Mouse (Mus musculus): ENCODE data around the gene Ptk7. TPM values are rescaled to one million over a fixed set of nuclear protein-coding genes. Genes with fewer than 3 reads are reported as not detected.
A peak's percentile ranks its signal among the peaks of the same experiment; 100 is the strongest.
"Not testable (repeated sequence)": the region's sequence is repeated elsewhere in the genome, so short reads cannot be mapped to it uniquely, and the experiment has no call there.

Gene Ptk7
- polyA plus RNA-seq, 1 experiment, result 6.3 TPM

- no peak for DNase-seq (ENCODE audit: extremely low spot score in 1 of 2, low spot score in 1 of 2)
Measured at GRCm38 (mm10) chr17:46574535-46574934, 54.8 kb downstream of the Ptk7 start.

GRCm38 (mm10) chr17:46571005-46571404 is 58.3 kb downstream of the Ptk7 start:
- DNase-seq (ENCODE audit: extremely low spot score in 1 of 2, low spot score in 1 of 2), result no peak

GRCm38 (mm10) chr17:46559146-46559545 is 70.2 kb downstream of the Ptk7 start:
- no peak for DNase-seq (ENCODE audit: extremely low spot score in 1 of 2, low spot score in 1 of 2)

GRCm38 (mm10) chr17:46558151-46558550 is 71.2 kb downstream of the Ptk7 start:
- no peak for DNase-seq (ENCODE audit: extremely low spot score in 1 of 2, low spot score in 1 of 2)

GRCm38 (mm10) chr17:46557321-46557720 is 72.0 kb downstream of the Ptk7 start:
- DNase-seq (ENCODE audit: extremely low spot score in 1 of 2, low spot score in 1 of 2), result not testable (repeated sequence)

GRCm38 (mm10) chr17:46556584-46556945 is 72.7 kb downstream of the Ptk7 start:
- DNase-seq (ENCODE audit: extremely low spot score in 1 of 2, low spot score in 1 of 2), result no peak

- peak; percentile 99 for DNase-seq (ENCODE audit: extremely low spot score in 1 of 2, low spot score in 1 of 2)
Measured at GRCm38 (mm10) chr17:46555673-46556583, 73.4 kb downstream of the Ptk7 start, which contains the start of gene Srf. Gene Srf (minus strand): TSS chr17:46556175.

GRCm38 (mm10) chr17:46554977-46555672 is 74.2 kb downstream of the Ptk7 start:
- no peak for DNase-seq (ENCODE audit: extremely low spot score in 1 of 2, low spot score in 1 of 2)

- DNase-seq (ENCODE audit: extremely low spot score in 1 of 2, low spot score in 1 of 2), result peak in 1 of 2 experiments; percentile 61
Measured at GRCm38 (mm10) chr17:46554646-46554976, 74.7 kb downstream of the Ptk7 start.

GRCm38 (mm10) chr17:46553926-46554325 is 75.4 kb downstream of the Ptk7 start:
- DNase-seq (ENCODE audit: extremely low spot score in 1 of 2, low spot score in 1 of 2), result no peak

- DNase-seq (ENCODE audit: extremely low spot score in 1 of 2, low spot score in 1 of 2), result no peak
Measured at GRCm38 (mm10) chr17:46553469-46553868, 75.8 kb downstream of the Ptk7 start.

- peak; percentile 91 to 93 for DNase-seq (ENCODE audit: extremely low spot score in 1 of 2, low spot score in 1 of 2)
Measured at GRCm38 (mm10) chr17:46552841-46553423, 76.4 kb downstream of the Ptk7 start.

- no peak for DNase-seq (ENCODE audit: extremely low spot score in 1 of 2, low spot score in 1 of 2)
Measured at GRCm38 (mm10) chr17:46552151-46552550, 77.2 kb downstream of the Ptk7 start.

- DNase-seq (ENCODE audit: extremely low spot score in 1 of 2, low spot score in 1 of 2), result no peak
Measured at GRCm38 (mm10) chr17:46551369-46551768, 77.9 kb downstream of the Ptk7 start.

- no peak for DNase-seq (ENCODE audit: extremely low spot score in 1 of 2, low spot score in 1 of 2)
Measured at GRCm38 (mm10) chr17:46550904-46551303, 78.4 kb downstream of the Ptk7 start.

- no peak for DNase-seq (ENCODE audit: extremely low spot score in 1 of 2, low spot score in 1 of 2)
Measured at GRCm38 (mm10) chr17:46549642-46550041, 79.7 kb downstream of the Ptk7 start.

- peak in 1 of 2 experiments; percentile 35 for DNase-seq (ENCODE audit: extremely low spot score in 1 of 2, low spot score in 1 of 2)
Measured at GRCm38 (mm10) chr17:46549193-46549592, 80.1 kb downstream of the Ptk7 start.

GRCm38 (mm10) chr17:46548741-46549140 is 80.6 kb downstream of the Ptk7 start:
- DNase-seq (ENCODE audit: extremely low spot score in 1 of 2, low spot score in 1 of 2), result no peak

- no peak for DNase-seq (ENCODE audit: extremely low spot score in 1 of 2, low spot score in 1 of 2)
Measured at GRCm38 (mm10) chr17:46547923-46548322, 81.4 kb downstream of the Ptk7 start.

GRCm38 (mm10) chr17:46546995-46547394 is 82.3 kb downstream of the Ptk7 start:
- DNase-seq (ENCODE audit: extremely low spot score in 1 of 2, low spot score in 1 of 2), result no peak

GRCm38 (mm10) chr17:46546591-46546990 is 82.7 kb downstream of the Ptk7 start:
- DNase-seq (ENCODE audit: extremely low spot score in 1 of 2, low spot score in 1 of 2), result no peak

Data from frontal cortex, adult 2 months (tissue).